Mouse (Mus musculus): Measurements from ENCODE around the gene Calhm5. TPM values are rescaled to one million over a fixed set of nuclear protein-coding genes. Genes with fewer than 3 reads are reported as not detected.

Calhm5 gene
- polyA plus RNA-seq, 1 experiment from 2014 or later, result 0.61 TPM

- Histone ChIP-seq H3K4me3 (no peak overlapping the region), H3K4me1 (no peaks in the 10 kb centered on the region), H3K27me3 (no peaks in the 10 kb centered on the region), H3K4me2 (replicated peaks) (no peak overlapping the region), H3K27ac (no peak overlapping the region), H3K36me3 (no peaks in the 10 kb centered on the region), H3K9me3 (no peaks in the 10 kb centered on the region), H3K9ac (no peak overlapping the region)
- ATAC-seq (ENCODE audit: insufficient number of reproducible peaks, insufficient read depth, low FRiP score, low TSS enrichment), result no peak
- 41% methylated on average over 5 of the region's 5 CpGs for WGBS
Observed at GRCm38 (mm10) chr10:34070999-34071492, 25.3 kb downstream of the Calhm5 start.

- Histone ChIP-seq H3K9ac (no peak overlapping the region), H3K27ac (no peak overlapping the region), H3K9me3 (no peaks in the 10 kb centered on the region), H3K27me3 (no peaks in the 10 kb centered on the region), H3K4me2 (replicated peaks) (no peak overlapping the region), H3K4me1 (no peaks in the 10 kb centered on the region), H3K36me3 (no peaks in the 10 kb centered on the region), H3K4me3 (no peak overlapping the region)
- WGBS, result 84% methylated on average over 1 of the region's 1 CpGs
- ATAC-seq (ENCODE audit: insufficient number of reproducible peaks, insufficient read depth, low FRiP score, low TSS enrichment), result no peak
Observed at GRCm38 (mm10) chr10:34069606-34070005, 26.7 kb downstream of the Calhm5 start.

- no peak overlapping the region for H3K27ac ChIP-seq
- no peaks in the 10 kb centered on the region for H3K9me3 ChIP-seq
- H3K36me3 ChIP-seq, result no peaks in the 10 kb centered on the region
- WGBS, result 61% methylated on average over 3 of the region's 3 CpGs
- H3K4me2 ChIP-seq (replicated peaks), result no peak overlapping the region
- H3K9ac ChIP-seq, result no peak overlapping the region
- no peaks in the 10 kb centered on the region for H3K27me3 ChIP-seq
- H3K4me1 ChIP-seq, result no peaks in the 10 kb centered on the region
- no peak for ATAC-seq (ENCODE audit: insufficient number of reproducible peaks, insufficient read depth, low FRiP score, low TSS enrichment)
- no peak overlapping the region for H3K4me3 ChIP-seq
Observed at GRCm38 (mm10) chr10:34066591-34066990, 29.7 kb downstream of the Calhm5 start.

- Histone ChIP-seq H3K27ac (no peak overlapping the region), H3K4me3 (no peak overlapping the region), H3K4me1 (no peaks in the 10 kb centered on the region), H3K4me2 (replicated peaks) (no peak overlapping the region), H3K36me3 (no peaks in the 10 kb centered on the region), H3K27me3 (no peaks in the 10 kb centered on the region), H3K9me3 (no peaks in the 10 kb centered on the region), H3K9ac (no peak overlapping the region)
- no peak for ATAC-seq (ENCODE audit: insufficient number of reproducible peaks, insufficient read depth, low FRiP score, low TSS enrichment)
- 81% methylated on average over 2 of the region's 2 CpGs for WGBS
Observed at GRCm38 (mm10) chr10:34053987-34054386, 42.3 kb downstream of the Calhm5 start.

GRCm38 (mm10) chr10:34044210-34044609, 52.1 kb downstream of the Calhm5 start, which contains the start of gene Calhm4:
Calhm4 (minus strand) TSS chr10:34044310.
- Histone ChIP-seq H3K27me3 (no peaks in the 10 kb centered on the region), H3K4me1 (no peaks in the 10 kb centered on the region), H3K4me3 (no peak within 1 kb of the TSS), H3K4me2 (replicated peaks) (no peak within 1 kb of the TSS), H3K9ac (no peak within 1 kb of the TSS), H3K9me3 (no peaks in the 10 kb centered on the region), H3K36me3 (no peaks in the 10 kb centered on the region), H3K27ac (no peak within 1 kb of the TSS)
- WGBS, result 86% methylated on average over 5 of the region's 5 CpGs
- no peak for ATAC-seq (ENCODE audit: insufficient number of reproducible peaks, insufficient read depth, low FRiP score, low TSS enrichment)

Other genes with a start within 250 kb of the Calhm5 start
- gene Sult3a1, start 238.8 kb downstream of the Calhm5 start, polyA plus RNA-seq (2016; fragmentation: Nextera tagmentation; extraction: Ambion mirVana), result not detected in 2 replicates
- gene Rsph4a, start 191.4 kb downstream of the Calhm5 start, polyA plus RNA-seq (2016; fragmentation: Nextera tagmentation; extraction: Ambion mirVana), result 0.10 TPM in 1 of 2 replicates, not detected in the other
- 27.5 and 28.6 TPM in 2 replicates for gene Zup1, start 145.2 kb downstream of the Calhm5 start, polyA plus RNA-seq (2016; fragmentation: Nextera tagmentation; extraction: Ambion mirVana)
- 151 TPM in 2 replicates for gene Rwdd1, start 76.9 kb downstream of the Calhm5 start, polyA plus RNA-seq (2016; fragmentation: Nextera tagmentation; extraction: Ambion mirVana)
- gene Trappc3l, start 58.9 kb downstream of the Calhm5 start, polyA plus RNA-seq (2016; fragmentation: Nextera tagmentation; extraction: Ambion mirVana), result not detected in 2 replicates
- gene Calhm4, start 52.2 kb downstream of the Calhm5 start, polyA plus RNA-seq (2016; fragmentation: Nextera tagmentation; extraction: Ambion mirVana), result not detected in 2 replicates
- 0.74 and 0.83 TPM in 2 replicates for gene Calhm6, start 31.5 kb upstream of the Calhm5 start, polyA plus RNA-seq (2016; fragmentation: Nextera tagmentation; extraction: Ambion mirVana)
- 47.5 and 49.3 TPM in 2 replicates for gene Dse, start 111.2 kb upstream of the Calhm5 start, polyA plus RNA-seq (2016; fragmentation: Nextera tagmentation; extraction: Ambion mirVana)
- gene Tspyl1, start 185.7 kb upstream of the Calhm5 start, polyA plus RNA-seq (2016; fragmentation: Nextera tagmentation; extraction: Ambion mirVana), result 93.2 and 94.1 TPM in 2 replicates
- gene Tspyl4, start 200.9 kb upstream of the Calhm5 start, polyA plus RNA-seq (2016; fragmentation: Nextera tagmentation; extraction: Ambion mirVana), result 37.8 and 40.2 TPM in 2 replicates